Mouse (Mus musculus) frontal cortex, adult 2 months (tissue): ENCODE measurements at regions not wholly inside any gene's neighbourhood (a gene's known extent, or its start where the extent isn't known, plus 50 kb on each side); places are given as distances from the start of the nearest gene placed in this dataset.
"Not testable (repeated sequence)": the region's sequence is repeated elsewhere in the genome, so short reads cannot be mapped to it uniquely, and the experiment has no call there.

Experiments
- DNase-seq, 2 experiments: peaks; one replicate each; pipeline ENCODE4 v3.0.0; 2022; ENCODE audit warnings: low spot score in 1 of 2; ENCODE audit errors: extremely low spot score in 1 of 2

GRCm38 (mm10) chr1:16904690-16905089, 811.6 kb upstream of the 4930444P10Rik start:
- no peak for DNase-seq

- DNase-seq, result not testable (repeated sequence)
Observed at GRCm38 (mm10) chr1:16868383-16868782, 775.3 kb upstream of the 4930444P10Rik start.

GRCm38 (mm10) chr1:16867086-16867835, 774.1 kb upstream of the 4930444P10Rik start:
- DNase-seq, result not testable (repeated sequence)

GRCm38 (mm10) chr1:16837111-16837510, 744.0 kb upstream of the 4930444P10Rik start:
- DNase-seq, result no peak

- DNase-seq, result not testable (repeated sequence)
Observed at GRCm38 (mm10) chr1:16824709-16825108, 731.6 kb upstream of the 4930444P10Rik start.

- no peak for DNase-seq
Observed at GRCm38 (mm10) chr1:16824057-16824456, 730.9 kb upstream of the 4930444P10Rik start.

- no peak for DNase-seq
Observed at GRCm38 (mm10) chr1:16821186-16821585, 728.1 kb upstream of the 4930444P10Rik start.

GRCm38 (mm10) chr1:16816572-16816971, 723.4 kb upstream of the 4930444P10Rik start:
- DNase-seq, result no peak

GRCm38 (mm10) chr1:16815731-16816130, 722.6 kb upstream of the 4930444P10Rik start:
- DNase-seq, result no peak

- peak in 1 of 2 experiments; percentile 45 for DNase-seq
Observed at GRCm38 (mm10) chr1:16809370-16810150, 716.4 kb upstream of the 4930444P10Rik start.

- DNase-seq, result peak; percentile 68 to 92
Observed at GRCm38 (mm10) chr1:16798292-16798691, 705.2 kb upstream of the 4930444P10Rik start.

GRCm38 (mm10) chr1:16796449-16796848, 703.3 kb upstream of the 4930444P10Rik start:
- DNase-seq, result no peak

- DNase-seq, result no peak
Observed at GRCm38 (mm10) chr1:16790733-16791309, 697.7 kb upstream of the 4930444P10Rik start.

- DNase-seq, result no peak
Observed at GRCm38 (mm10) chr1:16779791-16780190, 686.7 kb upstream of the 4930444P10Rik start.

GRCm38 (mm10) chr1:16760951-16761350, 667.8 kb upstream of the 4930444P10Rik start:
- no peak for DNase-seq
